Mouse (Mus musculus) cerebellum, postnatal 10 days (tissue): ENCODE measurements around the gene Foxa2.
A peak's percentile ranks its signal among the peaks of the same experiment; 100 is the strongest.

Source experiments
- DNase-seq, 2 experiments: peaks; one replicate each; pipeline ENCODE4 v3.0.0; 2021; ENCODE audit warnings: mixed read lengths in 2 of 2

The Foxa2 gene

GRCm38 (mm10) chr2:148039351-148040235, 7.2 kb downstream of the Foxa2 start:
- DNase-seq = peak; percentile 14 to 47

- peak; percentile 29 to 50 for DNase-seq
Measured at GRCm38 (mm10) chr2:148038366-148039310, 8.1 kb downstream of the Foxa2 start.

GRCm38 (mm10) chr2:148036611-148037160, 10.1 kb downstream of the Foxa2 start:
- peak in 1 of 2 experiments; percentile 10 for DNase-seq

- DNase-seq = peak in 1 of 2 experiments; percentile 27
Measured at GRCm38 (mm10) chr2:148030991-148031675, 15.6 kb downstream of the Foxa2 start.

- no peak for DNase-seq
Measured at GRCm38 (mm10) chr2:148030613-148030935, 16.2 kb downstream of the Foxa2 start.

- peak; percentile 36 to 43 for DNase-seq
Measured at GRCm38 (mm10) chr2:148029751-148030612, 16.8 kb downstream of the Foxa2 start.

- DNase-seq = no peak
Measured at GRCm38 (mm10) chr2:148029050-148029608, 17.6 kb downstream of the Foxa2 start.

GRCm38 (mm10) chr2:148026366-148026765, 20.4 kb downstream of the Foxa2 start:
- DNase-seq = no peak

- no peak for DNase-seq
Measured at GRCm38 (mm10) chr2:148025481-148025880, 21.3 kb downstream of the Foxa2 start.

- no peak for DNase-seq
Measured at GRCm38 (mm10) chr2:148024268-148024935, 22.4 kb downstream of the Foxa2 start.

- peak in 1 of 2 experiments; percentile 16 for DNase-seq
Measured at GRCm38 (mm10) chr2:148023340-148023806, 23.4 kb downstream of the Foxa2 start.

- peak in 1 of 2 experiments; percentile 5 for DNase-seq
Measured at GRCm38 (mm10) chr2:148021919-148022570, 24.7 kb downstream of the Foxa2 start.

- peak in 1 of 2 experiments; percentile 8 for DNase-seq
Measured at GRCm38 (mm10) chr2:148021016-148021415, 25.8 kb downstream of the Foxa2 start.

GRCm38 (mm10) chr2:148020125-148020524, 26.6 kb downstream of the Foxa2 start:
- DNase-seq = peak; percentile 12 to 18

- no peak for DNase-seq
Measured at GRCm38 (mm10) chr2:148017782-148018690, 28.7 kb downstream of the Foxa2 start.

GRCm38 (mm10) chr2:148013382-148013781, 33.4 kb downstream of the Foxa2 start:
- DNase-seq = no peak

- no peak for DNase-seq
Measured at GRCm38 (mm10) chr2:148009049-148009448, 37.7 kb downstream of the Foxa2 start.
